Mouse (Mus musculus): Measurements from ENCODE around the gene Slc43a1.

The Slc43a1 gene

DNA sequence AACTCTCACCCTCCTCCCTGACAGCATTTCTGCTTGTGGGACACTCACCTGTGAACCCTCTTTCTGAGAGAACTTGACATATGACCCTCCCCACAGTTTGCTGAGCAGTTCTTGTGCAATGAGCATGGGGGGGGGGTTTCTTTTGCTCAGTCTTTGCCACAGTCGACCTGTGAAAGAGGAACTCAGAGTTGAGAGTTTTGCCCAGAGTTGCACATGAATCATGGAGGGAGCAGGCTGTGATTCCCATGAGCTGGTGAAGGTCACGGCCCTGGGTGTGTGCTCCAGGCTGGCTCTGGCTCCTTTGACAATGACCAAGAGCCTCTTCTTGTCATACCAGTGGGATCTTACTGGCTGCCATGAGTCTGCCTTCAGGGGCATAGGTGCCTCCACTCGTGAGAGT lies 23.6 kb downstream of the Slc43a1 start:
- DNase-seq (ENCODE audit: extremely low read depth, insufficient read length, low spot score): no peak

DNA sequence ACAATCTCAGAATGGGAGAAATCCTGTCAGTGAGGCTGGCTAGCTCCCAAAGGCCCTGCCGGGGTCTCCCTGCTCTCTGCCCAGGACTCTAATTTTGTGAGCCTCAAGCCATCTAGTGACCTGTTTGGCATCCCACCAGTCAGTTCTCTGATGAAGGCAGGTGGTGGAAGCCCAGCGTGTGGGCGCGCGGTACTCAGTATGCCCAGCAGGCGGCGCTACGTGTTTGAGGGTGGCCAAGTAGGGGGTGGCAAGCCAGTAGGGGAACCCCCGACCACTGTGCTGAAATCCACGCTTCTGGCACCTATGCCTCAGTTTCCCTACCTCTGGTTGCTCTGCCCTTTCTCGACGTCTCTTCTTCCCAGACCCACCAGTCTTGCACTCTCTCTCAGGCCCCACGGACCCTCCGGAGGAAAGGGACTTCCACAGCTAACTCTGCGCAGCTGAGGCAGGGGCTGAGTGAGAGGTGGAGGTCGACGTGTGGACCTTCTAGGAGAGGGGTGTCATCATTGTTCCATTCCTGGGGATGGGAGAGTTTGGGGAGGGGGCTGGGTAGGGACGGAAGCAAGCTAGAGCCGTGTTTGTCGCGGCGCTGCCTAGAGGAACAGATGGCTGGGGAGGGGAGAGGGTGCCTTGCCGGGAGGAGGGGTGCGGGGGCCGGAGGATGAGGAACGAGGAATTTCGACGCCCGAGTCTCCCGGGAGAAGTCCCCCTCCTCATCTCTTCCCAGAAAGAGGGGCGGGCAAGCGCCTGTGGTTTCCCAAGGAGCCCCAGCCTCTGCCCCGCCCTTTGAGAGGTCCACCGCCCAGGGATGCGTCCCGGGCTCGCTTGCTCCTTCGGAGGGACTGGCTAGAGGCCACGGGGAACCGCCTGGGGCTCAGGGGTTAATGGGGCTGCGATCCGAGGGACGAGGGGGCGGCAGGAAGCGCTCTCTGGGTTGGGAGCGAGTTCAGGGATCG lies 27.2 kb downstream of the Slc43a1 start:
- DNase-seq (ENCODE audit: extremely low read depth, insufficient read length, low spot score): no peak

DNA sequence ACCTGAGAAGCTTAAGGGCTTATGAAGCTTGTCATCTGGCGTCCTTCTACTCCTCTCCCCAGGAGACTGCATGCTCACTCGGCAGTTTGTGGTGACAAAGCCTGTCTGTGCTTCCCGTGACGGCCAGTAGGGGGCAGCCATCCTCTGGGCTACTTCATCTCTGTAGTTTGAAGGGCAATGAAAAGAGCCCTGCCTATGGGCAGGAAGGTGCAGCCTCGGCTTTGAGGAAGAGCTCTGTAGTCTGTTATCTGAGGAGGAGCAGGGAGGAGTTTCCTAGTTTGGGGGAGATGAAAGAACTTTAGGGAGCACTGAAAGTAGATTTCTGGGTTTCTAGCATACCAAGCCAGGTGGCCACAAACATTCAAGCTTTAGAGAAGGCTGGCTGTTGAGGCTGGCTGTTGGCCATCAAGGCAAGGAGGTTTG lies 29.9 kb downstream of the Slc43a1 start:
- DNase-seq (ENCODE audit: extremely low read depth, insufficient read length, low spot score): no peak

DNA sequence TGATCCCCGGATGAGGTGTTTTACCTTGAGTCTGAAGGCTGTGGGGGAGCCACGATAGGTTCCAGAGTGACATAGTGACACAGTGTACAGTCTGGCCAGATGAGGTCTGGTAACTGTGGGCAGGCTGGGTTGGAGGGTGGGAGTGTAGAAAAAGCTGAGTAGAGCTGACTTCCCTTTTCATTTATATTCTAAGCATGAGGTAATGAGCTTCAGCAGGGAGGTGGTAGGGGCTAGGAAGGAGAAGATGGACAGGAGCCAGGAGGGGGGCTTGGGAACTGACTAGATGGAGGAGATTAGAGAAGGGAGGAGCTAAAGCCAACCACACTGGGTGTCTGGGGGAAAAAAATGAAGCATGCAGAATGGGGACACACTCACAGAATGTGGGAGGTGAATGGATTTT lies 30.3 kb downstream of the Slc43a1 start:
- DNase-seq (ENCODE audit: extremely low read depth, insufficient read length, low spot score): no peak

DNA sequence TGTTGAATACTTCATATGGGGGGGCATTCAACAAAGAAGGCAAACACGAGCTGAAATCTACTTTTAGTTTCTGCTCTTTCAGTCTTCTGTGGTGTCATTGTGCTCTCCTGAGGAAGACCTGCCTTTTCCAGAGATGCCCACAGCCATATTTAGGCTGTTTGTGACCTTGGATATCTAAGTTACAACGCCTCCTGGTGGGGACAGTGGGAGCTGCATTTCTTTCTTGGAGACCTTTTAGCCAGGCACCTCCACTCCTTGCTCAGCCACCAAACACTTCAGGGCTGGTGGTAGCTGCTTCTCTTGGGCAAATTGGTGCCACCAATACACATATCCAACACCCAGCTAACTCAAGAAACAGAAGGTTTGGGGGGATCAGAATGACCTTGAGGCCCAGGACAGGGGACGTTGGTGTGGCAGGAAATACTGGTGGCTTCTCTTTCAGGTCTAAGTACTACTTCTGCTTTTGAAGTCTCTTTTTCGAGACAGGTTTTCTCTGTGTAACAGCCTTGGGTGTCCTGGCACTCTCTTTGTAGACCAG lies 32.0 kb downstream of the Slc43a1 start:
- DNase-seq (ENCODE audit: extremely low read depth, insufficient read length, low spot score): no peak

DNA sequence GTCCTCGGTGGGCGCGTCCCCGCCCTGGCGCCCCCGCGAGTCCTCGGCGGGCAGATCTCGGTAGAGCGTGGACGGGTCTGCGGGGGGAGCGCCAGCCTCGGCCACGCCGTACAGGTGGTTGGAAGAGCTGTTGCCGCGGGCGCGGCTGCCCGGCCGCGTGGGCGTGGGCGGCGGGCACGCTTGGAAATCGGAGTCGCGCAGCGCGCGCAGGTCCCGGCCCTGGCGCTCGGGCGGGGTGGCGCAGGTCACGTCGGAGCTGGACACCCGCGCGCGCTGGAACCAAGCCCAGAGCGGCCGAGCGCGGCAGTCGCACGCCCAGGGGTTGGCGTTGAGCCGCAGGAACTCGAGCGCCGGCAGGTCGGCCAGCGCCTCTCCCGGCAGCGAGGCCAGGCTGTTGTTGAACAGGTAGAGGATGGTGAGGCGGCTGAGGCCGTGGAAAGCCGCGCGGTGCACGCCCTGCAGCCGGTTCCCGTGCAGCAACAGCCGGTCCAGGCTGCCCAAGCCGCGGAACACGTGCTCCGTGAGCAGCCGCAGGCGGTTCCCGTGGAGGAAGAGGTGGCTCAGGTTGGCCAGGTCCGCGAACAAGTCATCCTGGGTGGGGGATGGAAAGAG lies 33.6 kb downstream of the Slc43a1 start:
- DNase-seq (ENCODE audit: extremely low read depth, insufficient read length, low spot score): no peak

DNA sequence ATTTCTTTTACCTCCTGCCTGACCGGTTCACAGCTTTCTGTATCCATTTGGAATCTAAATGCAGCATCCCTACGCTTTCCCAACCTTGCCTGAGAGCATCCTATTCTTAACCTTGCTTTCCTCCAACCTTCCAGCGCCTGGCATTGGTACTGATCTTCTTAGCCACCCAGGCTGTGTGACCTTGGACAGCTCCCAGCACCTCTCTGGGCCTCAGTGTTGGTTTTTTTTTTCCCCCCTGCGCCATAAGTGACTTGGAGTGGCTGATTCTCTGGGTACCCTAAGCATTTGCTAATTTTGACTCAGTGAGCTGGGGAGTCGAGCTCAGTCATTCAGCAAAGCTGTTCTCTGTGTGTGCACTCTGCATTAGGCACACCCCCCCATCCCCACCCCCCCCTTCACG lies 37.2 kb downstream of the Slc43a1 start:
- DNase-seq (ENCODE audit: extremely low read depth, insufficient read length, low spot score): no peak

DNA sequence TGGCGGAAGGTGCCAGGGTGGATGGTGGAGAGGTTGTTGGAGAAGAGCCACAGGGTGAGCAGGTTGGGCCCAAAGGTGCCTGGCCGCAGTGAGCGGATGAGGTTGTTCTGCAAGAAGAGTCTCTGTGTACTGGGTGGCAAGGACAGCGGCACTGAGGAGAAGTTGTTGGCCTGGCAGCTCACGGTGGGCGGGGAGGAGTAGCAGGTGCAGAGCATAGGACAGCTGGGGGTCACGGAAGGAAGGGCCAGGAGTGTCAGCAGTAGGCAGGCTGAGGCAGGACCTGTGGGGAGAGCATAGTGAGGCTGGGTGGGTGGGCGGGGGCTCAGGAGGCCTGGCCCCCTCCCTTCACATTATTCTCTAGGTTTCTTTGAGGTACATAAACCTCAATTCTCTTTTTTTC lies 41.9 kb downstream of the Slc43a1 start:
- no peak for DNase-seq (ENCODE audit: extremely low read depth, insufficient read length, low spot score)

DNA sequence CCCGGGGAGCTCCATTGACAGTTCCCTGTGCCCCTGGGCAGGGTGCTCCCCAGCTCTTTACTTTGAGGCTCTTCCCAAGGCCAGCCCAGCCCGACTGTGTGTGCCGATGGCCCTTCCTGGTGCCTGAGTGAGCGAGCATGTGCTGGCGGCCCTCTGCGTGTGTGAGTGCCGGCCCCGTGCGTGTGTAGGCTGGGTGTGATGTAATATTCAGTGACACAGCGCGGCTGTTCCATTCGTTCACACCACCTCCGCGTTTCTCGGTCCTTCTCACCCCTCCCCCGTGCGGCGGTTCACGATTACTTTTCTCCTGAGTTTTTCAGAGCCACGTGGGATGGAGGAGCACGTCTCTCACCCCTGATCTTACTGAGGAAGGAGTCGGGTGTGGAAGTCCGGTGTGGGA lies 44.0 kb downstream of the Slc43a1 start:
- no peak for DNase-seq (ENCODE audit: extremely low read depth, insufficient read length, low spot score)

DNA sequence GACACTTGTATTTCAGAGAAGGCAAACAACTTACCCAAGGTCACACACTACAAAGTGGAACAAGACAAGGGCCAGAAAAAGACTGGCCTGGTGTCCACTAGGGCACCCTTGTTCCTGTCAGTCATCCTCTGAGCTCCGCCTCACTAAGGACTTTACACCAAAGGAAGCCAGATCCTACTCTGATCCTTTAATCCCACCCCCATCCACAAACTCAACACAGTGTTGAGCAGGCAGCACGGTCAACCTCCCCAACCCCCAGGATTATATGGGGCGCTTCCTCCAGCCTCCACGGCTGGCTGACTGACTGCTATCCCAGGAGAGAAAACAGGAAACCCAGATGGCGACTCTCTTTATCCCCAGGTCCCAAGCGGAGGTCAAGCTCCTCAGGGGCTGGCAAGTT lies 44.4 kb downstream of the Slc43a1 start:
- DNase-seq (ENCODE audit: extremely low read depth, insufficient read length, low spot score): no peak

DNA sequence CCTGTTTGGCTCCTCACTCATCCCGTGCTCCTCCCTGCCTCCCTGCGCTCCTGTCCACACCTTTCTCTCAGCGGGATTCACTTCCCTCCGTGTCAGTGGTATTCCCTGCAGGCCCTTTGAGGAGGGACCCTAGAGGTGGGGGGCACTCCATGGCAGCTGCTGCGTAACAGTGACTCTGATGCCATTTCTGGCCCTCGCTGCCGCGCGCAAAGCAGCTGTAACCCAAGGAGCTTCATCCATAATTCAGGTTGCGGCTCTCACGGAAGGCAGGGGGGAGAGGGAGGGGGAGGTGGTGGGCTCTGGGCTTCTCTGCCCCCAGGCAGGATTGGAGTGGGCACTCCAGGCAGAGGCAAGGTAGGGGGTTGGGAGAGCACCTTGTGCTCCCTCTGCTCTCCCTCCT lies 44.9 kb downstream of the Slc43a1 start:
- no peak for DNase-seq (ENCODE audit: extremely low read depth, insufficient read length, low spot score)

DNA sequence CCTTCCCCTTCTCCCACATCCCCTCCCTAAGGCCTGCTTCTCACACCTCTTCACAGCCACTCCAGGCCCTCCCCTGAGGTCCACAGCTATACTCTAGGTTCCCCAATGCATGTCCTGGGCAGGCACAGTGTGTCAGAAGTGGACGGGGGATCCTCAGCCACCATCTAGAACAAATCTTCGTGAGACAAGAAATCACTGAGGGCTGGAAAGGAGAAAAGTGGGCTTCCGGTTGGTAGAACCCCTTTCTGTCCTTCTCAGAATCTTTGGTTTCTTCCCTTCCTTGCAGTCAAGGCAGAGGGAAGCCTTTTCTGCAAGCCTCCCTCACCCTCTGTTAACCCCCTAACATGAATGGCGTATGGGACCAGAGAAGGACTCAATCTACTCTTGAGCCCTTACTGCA lies 45.3 kb downstream of the Slc43a1 start:
- DNase-seq (ENCODE audit: extremely low read depth, insufficient read length, low spot score): no peak

DNA sequence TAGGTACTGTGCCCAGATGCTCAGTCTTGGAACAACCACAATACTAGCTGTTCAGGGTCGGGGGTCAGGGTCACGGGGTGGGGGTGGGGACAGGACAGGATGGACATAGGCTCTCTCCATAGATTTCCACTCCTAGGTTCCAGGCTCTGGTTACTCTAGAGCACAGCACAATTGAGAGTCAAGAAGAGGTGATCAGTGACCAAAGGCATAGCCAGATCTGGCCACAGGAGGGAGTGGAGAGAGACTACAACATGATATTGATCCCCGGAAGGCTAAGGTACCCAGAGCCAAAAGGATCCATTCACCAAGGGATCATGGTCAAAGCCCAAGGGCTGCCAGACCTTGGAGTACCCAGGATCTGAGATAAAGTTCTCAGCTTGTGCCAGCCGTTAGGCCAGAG lies 46.0 kb downstream of the Slc43a1 start:
- DNase-seq (ENCODE audit: extremely low read depth, insufficient read length, low spot score): no peak

DNA sequence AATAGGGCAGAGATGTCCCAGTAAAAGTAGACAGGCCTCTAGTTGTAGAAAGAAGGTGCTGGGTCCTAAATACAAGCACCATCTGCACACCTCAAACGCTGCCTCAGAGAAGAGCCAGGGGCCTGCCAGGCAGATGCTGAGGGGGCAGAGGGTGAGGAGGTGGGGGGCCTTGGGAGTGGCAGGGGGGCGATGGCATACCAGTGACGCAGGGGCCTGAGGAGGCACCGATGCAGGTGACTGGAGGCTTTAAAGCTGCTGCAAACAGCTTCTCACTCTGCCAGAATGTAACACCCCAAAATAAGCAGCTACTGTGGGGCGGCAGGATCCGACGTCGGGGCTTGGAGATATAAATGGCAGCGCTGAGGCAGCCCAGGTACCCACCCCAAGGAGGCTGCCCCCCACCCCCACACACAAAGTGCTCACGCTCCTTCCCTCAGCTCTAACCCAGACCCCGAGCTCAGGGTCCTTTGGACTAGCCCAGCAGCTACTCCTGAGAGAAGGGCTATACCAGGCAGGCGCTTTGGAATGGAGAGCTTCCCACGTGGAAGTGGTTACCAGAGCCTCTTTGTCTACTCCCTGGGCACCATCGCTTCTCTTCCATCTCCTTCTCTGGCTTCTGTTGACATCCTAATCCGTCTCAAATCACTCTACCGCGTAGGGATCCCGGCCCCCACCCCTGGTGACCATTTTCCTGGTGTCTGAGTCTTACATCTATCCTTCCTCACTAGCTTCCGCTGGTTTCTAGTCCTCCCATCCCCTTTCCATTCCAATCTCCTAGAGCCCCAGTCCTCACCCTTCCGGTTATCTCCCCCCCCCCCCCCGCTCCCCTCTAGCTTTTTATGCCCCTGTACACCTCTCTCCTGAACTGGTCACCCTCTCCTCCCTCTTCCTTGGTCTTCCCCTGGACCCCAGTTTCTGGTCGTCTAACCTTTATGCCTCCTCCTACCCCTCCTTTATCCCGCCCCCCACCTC lies 46.7 kb downstream of the Slc43a1 start:
- DNase-seq (ENCODE audit: extremely low read depth, insufficient read length, low spot score): no peak

DNA sequence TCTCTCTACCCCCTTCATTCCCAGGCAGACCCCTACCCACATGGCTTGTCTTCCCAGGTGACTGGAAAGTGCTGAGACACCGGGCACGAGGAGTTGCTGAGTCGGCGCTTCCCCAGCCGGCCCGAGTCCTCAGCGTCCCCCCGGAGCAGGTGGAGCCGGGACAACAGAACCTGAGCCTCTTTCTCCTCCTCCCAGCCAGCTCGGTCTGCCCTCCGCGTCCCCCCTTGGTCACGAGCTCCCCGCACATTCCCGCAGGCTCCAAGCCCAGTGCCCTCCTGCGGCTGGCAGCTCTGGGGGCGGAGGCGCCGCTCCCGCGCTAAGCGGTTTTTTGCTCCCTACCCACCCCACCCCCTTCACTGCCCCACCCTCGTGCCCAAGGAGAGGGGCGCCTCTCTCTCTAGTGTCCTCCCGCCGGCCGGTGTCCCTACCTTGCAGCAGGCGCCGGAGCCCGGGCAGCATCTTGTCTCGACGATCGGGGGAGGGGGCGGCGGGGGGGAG lies 47.6 kb downstream of the Slc43a1 start, which contains the start of gene Rtn4rl2:
Rtn4rl2 (minus strand) TSS at position 477 of the 498 bp plus-strand sequence.
- no peak for DNase-seq (ENCODE audit: extremely low read depth, insufficient read length, low spot score)

DNA sequence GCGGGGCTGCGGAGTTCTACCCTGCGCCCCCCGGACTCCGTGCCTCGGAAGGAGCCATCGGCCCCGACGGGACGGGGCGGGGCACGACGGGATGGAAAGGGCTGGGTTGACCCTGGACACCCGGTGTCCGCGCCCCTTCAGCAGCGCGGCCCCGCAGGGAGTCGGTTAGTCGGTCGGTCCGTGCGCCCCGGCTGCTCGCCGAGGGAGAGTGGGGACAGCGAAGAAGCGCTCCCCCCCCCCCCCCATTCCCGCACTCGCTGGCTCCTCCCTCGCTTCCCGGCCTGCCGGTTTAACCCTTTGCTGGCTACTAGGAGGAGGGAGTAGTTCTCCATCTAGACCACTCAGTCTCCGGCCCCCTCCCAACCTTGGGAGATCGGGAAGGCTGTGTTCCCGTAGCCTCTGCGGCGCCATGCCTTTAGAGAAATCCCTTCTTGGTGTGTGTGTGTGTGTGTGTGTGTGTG lies 48.2 kb downstream of the Slc43a1 start:
- no peak for DNase-seq (ENCODE audit: extremely low read depth, insufficient read length, low spot score)

DNA sequence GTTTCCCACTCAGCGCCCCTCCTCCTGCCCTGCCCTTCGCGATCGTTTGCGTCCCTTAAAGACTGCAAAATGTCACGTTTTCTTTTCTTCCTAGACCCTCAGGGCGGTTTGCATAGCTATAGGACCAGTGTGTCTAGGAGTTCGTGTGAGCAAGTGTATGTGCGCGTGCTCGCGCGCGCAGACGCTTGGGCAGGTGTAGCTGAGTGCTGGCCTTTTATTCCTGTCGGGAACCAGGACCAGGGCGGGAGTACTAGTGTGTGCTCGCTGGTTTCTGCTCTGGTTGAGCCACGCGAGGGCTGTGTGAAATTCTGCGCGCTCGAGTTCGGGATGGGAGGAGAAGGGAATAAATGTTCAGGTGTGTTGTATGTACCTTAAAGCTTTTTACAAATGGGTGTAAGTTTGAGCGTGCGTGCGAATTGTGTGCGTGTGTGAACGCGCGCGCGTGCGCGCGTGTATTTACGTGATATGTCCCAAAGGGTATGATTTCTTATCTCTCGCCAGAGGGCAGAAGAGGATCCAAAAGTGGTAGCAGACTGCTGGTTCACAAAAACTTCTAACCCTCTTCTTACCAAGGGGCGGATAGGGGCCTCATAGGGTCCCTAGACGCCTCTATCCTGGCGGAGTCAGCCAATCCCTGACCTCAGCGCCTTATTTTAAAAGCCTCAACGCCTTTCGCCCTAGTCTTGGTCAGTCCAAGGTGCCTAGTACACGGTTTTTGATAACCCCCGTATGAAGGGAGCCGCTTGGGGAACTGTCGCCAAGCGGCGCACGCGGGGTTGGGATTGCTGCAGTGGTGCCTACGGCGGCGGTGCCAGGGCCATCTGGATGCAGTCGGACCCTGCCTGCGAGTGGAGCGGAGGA lies 49.0 kb downstream of the Slc43a1 start:
- DNase-seq (ENCODE audit: extremely low read depth, insufficient read length, low spot score): no peak

DNA sequence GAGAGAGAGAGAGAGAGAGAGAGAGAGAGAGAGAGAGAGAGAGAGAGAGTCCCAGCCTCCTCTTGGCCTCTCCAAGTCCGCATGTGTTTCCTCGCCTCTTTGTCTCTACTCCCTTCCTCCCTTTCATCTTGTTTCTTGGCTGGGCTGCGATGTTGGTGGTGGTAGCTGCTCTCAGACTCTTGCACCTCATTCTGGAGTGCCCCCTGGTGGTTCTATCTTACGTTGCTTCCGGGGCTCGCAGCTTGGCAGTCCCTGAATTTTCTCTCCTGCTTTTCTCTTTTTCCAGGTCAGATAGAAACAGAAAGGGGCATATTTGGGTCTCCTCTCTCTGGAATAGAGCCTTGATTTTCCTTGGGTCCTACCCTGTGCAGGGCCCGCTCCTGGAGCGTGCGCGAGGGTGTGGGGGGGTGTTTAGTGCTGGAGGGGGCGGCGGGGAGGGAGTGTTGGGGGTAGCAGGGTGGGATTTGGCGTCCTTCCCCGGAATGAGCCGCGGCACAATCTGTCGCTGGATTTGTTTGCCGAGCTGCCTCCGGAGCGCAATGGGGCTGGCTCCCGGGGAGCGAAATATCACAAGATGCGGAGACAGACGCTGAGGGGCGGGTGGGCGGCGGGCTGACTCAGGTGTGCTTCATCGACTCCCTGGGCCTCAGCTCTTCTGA lies 50.1 kb downstream of the Slc43a1 start:
- no peak for DNase-seq (ENCODE audit: extremely low read depth, insufficient read length, low spot score)

Measured in 3134 (cell line).